Mouse (Mus musculus): ENCODE measurements at regions not wholly inside any gene's neighbourhood (a gene's known extent, or its start where the extent isn't known, plus 50 kb on each side); places are given as distances from the start of the nearest gene placed in this dataset.

DNA sequence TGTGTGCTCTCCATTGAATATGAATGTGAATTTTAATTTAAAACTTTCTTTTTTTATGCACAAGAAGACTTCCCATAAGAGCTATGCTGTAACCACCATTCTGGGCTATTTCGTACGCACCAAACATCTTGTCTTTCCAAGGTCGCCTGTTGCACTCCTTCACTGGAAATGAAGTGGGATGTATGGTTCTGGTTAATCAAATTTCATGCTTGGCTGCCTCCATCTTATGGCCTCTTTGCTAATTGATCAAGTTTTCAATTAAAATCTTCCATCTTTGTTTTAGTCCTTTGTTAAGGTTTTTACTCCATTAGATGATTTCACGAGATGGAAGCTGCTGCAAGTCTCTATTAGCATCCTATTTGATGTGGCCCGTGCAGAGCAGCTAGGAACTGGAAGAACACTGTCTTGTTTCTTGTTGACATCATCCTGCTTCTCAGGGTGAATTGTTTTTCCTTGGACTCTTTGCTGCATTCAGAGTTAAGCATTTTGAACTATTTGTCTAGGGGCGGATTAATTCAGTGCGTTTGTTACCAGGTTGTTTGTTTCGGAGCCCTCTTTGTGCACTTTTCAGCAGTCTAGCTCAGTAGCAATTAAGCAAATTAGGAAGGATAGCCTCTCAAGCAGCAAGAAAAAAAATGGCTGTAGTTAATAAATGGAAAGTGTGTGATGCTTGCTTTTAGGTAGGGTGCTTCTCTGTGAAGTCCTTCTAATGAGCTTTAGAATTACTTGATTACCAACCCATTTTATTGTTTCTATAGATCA, 147.4 kb upstream of the Alcam start:
- TF ChIP-seq POLR2A (IDR thresholded peaks at IDR 0.05; ENCODE audit: low read depth, low read length) (no peak), CTCF (IDR thresholded peaks at IDR 0.05; ENCODE audit: borderline replicate concordance, insufficient read depth, low read length) (no peak)
